Mouse (Mus musculus): ENCODE measurements around the gene Trio. TPM values are rescaled to one million over a fixed set of nuclear protein-coding genes. Genes with fewer than 3 reads are reported as not detected.
"Not testable (repeated sequence)": the region's sequence is repeated elsewhere in the genome, so short reads cannot be mapped to it uniquely, and the experiment has no call there.

Trio gene
- total RNA-seq, 2 experiments from 2014 or later, result 266 to 349 TPM

DNA sequence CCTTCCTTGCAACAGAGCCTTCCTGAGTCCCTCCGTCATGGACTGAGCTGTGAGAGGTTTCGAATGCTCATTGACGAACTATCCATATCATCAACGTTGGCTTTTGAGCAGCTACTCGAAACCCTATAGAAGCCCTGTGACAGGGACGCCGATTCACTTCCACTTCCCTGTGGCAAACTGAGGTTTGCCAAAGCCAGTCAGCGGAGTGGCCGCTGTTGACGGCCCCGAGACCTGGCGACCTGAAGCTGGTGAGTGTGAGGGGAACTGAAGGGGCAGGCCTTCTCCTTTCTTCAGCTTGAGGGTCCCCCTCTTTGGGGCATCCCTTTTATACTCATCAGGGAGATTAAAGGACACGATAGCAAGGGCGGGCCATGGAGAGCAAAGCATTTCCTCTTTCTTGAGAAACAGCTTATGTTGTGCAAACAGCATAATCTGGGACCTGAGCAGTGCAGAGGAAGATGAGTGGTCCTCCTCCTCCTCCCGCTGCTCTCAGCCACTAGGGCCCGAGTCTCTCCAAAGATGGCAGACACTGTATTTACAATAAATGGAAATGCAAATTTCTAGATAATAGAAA, 151.8 kb downstream of the Trio start:
- DNase-seq, result no peak

DNA sequence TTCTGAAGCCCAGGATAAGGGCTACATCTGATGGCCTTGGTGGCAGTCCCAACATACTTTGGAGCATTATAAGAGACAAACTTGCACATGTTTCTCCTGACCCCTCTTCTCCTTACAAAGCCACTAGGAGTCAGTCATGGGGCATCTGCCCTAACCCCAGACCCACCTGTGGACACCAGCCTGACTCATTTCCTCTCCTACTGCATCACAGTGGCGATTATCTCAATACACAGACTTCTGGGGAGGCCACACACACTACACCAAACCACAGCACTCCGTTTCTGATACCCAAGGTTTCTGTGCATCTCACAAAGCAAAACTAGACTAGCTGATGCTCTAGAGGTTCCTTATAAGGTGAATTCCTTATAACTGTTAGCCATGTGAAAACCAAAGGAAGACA, 153.4 kb downstream of the Trio start:
- DNase-seq, result no peak

DNA sequence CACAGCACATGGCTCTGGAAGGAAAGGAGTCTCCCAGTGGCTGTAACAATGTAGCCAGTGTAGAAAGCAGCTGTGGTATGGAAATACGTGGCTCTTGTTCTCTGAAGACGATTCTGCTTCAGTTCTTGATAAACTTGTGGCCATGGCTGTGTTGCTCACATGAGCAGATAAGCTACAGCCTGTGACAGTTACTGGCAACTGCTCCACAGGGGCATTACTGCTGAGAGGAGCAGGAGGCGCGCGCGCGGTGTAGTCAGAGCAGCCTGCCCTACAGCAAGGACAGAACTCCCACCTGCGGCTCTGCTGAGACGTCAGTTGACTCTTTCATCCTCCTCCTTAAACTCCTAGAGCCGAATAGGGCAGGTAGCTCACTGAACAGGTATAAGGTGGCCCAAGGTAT, 153.9 kb downstream of the Trio start:
- DNase-seq, result no peak

DNA sequence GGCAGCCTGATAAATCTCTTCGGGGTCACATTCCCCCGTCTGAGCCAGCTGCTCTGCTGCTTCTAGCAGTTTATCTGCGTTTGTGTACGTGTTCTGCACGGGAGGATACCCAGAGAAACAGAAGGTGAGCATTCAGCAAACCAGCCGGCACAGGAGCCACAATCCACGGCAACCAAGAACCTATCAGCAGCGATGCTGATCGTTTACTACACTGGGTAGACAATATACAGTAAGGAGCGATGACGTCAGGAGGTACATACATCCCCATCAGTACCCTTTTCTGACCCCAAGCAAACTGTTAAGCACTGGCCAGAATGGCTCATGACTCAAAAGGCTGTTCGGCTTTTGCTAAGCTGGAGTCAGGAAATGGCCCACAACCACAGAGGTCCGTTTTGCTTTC, 154.4 kb downstream of the Trio start:
- no peak for DNase-seq

DNA sequence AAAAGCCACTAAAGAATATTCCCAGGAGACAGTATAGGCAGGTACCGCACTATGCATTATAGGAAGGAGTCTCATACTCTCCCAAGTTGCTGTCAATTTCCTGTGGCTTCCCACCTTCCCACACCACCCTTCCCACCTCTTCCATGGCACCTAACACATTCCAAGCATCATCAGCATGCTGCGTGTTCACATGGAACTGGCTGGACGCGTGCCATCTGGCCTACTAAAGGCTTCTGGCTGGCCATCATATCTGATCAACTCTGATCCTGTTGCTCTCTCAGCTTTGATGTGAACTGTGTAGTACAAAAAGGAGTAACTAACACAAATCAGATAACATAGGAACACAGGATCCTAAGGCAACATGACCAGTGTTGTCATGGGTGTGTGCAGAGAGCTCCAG, 156.6 kb downstream of the Trio start:
- no peak for DNase-seq

DNA sequence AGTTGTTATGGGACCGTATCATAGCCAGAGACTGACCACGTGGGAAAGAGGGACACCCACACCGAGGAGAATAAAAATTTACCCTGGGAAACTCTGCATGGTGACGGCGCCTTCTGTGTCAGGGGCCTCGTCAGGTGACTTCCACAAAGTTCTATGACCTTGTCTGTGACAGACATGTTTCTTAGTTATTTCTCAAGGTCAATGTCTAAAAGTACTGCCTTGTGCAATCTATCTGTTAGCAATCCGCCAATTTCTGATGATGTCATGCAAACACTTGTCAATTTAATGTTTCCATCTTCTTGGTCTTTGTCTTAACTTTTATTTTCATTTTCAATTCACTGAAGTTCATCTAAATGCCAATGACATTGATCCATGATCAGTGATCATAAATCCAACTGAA, 157.8 kb downstream of the Trio start:
- DNase-seq, result no peak

DNA sequence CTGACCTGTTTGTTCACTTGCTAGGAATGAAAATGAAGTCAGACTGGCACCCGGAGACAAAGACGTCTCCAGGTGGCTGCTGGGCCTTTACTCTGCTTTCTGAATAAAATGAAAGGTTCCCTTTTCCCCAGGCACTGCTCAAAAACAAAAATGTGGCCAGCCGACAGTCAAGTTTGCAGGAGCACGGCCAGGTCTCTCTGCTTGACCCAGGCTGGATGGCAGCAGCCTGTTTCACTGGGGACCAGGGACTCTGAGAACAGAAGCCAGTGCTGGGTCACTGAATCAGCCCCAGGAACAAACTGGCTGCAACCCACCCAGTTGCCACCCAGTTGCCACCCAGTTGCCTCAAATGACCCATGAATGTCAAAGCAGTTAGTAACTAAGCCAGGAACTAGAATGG, 159.2 kb downstream of the Trio start:
- no peak for DNase-seq

DNA sequence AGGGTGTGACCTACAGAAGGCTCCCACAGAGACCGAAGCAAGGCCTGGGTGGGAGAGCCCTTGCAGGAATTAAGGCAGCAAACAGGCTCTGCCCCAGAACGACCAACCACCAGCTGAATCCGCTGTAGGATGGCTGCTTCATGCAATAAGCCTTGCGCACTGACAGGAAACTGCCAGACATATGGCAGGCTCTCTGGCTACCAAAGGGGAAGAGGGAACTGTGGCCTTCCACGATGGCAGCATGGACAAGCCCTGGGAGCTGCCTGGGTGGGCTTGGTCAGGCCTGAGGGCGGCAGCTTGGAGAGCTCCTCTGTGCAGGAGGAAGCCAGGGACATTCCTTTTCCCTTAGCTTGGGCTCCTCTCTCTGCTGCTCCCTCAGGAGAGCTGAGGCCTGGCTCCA, 159.6 kb downstream of the Trio start:
- no peak for DNase-seq

DNA sequence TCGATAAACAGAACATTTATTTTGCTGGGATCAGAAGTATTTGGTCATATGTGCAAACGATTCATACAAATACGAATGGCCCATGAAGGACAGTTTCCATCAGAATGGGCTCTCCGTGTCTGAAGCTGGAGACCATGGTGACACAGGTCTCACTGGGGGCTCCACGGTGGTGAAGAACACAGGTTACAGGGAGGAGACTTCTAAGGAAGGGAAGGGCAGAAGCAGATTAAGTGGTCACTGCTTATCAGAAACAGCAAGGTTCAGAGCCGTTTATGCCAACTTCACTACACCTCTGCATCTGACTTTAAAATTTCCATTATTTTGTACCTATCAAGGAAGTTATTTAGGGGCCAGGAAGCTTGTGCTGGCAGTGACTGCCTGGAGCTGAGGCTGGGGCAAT, 161.3 kb downstream of the Trio start:
- DNase-seq, result no peak

DNA sequence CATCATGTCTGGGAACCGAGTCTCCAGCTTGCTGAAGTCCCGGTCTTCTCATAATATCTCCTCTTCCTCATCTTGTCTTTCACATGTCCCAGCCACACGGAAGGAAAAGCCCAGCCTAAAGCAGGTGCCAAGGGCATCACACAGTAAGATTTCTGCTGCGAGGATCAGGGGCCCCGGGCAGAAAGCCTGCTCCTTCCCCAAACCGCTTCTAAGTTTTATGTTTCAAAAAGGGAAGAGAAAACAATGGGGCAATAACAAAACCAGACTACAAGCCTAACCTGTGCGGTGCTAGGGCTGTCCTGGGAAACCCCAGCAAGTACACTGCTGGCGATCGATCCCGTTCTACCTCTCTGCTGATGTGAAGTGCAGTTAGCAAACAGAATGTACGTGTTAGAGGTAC, 162.7 kb downstream of the Trio start:
- DNase-seq, result no peak

DNA sequence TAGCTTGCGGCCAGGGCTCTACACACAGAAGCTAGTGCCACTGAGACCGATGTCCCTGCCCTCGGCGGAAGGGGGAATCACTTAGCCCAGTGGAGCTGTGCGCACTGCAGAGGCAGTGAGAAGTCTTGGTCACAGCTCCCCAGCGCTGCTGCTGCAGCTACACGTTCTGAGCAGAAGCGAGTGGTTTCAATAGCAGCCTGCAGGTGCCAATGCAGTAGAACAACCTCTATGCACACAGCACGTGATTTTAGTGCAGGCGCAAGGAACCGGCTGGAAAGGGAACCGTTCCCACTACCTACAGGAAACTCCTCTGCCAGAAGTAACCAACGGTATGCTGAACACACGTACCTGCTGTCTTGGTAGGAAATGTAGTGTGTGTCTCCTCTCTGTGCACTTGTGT, 165.2 kb downstream of the Trio start:
- no peak for DNase-seq

DNA sequence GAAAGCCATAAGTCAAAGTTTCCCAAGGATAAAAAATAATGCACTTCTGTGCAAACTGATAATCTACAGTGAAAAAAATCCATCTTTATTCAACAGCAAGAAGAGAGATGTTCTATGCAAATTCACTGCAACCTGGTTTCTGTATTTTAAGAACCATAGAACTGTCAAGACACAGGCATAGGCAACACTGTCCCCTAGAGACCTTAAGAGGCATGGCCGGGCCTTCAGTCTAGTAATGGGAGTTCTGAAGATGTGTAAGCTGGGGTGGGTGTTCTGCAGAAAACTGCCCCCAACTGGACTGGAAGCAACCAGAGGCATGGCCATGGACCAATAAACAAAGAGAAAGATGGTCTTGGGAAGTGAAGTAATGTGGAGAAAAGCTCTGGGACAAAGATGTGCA, 166.1 kb downstream of the Trio start:
- no peak for DNase-seq

DNA sequence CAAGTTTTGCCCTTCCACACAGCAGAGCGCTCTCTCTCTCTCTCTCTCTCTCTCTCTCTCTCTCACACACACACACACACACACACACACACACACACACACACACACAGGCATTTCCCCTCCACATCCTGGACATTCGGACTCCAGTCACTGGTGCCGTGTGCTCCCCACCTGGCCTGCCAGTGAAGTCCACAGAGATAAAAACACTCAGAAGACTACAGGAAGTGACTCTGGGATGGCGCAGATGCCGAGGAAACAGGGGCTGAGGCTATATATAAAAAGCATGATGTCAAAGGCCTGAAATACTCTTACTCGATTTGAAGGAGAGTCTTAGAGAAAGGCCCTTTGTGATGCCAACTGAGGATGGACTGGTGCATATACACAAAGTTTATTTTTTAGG, 166.5 kb downstream of the Trio start:
- DNase-seq, result no peak

DNA sequence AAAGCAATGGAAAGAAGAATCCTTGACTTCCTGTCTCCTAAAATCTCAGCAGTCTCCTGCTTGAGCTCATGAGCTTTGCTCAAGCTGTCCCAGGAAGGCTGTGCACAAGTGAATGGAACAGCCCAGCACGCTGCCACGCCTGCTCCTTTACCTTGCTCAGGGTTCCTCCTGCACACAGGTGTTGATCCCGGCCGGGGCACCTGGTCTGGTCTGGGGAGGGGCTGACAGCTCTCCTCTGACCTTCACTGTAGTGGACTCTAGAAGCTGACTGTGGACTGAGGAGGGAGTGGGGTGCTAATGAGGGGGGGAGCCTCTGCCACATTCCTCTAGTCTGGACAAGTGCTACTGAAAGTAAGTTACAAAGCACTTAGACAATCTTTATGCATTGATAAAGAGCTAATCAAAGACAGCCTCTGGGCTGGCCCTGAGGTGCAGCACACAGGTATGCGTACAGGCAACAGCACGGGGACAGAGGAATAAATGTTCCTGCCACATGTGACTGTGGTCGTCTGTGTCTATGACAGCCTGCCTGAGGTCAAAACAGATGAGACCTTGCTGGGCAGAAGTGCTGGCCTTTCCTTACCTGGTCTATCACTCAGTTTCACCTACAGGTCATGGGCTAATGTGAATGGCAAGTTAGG, 167.3 kb downstream of the Trio start:
- no peak for DNase-seq

DNA sequence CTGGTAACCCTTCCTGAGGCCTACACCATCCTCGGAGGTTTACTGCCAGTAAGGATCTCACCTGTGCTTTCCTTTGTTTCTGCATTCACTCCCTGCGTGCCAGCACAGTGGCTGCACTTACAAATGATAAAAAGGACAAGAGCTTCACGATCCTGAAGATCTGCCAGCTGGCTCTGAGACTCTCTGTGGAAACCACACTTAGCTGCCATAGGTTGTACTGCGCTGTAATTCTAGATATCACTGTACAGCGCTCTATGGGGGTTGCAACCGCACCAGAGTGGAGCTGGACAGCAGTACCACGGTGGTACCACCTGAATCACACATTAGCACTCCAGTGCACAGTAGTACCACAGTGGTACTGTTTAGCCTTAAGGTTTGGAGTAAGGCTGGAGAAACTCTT, 168.4 kb downstream of the Trio start:
- no peak for DNase-seq

DNA sequence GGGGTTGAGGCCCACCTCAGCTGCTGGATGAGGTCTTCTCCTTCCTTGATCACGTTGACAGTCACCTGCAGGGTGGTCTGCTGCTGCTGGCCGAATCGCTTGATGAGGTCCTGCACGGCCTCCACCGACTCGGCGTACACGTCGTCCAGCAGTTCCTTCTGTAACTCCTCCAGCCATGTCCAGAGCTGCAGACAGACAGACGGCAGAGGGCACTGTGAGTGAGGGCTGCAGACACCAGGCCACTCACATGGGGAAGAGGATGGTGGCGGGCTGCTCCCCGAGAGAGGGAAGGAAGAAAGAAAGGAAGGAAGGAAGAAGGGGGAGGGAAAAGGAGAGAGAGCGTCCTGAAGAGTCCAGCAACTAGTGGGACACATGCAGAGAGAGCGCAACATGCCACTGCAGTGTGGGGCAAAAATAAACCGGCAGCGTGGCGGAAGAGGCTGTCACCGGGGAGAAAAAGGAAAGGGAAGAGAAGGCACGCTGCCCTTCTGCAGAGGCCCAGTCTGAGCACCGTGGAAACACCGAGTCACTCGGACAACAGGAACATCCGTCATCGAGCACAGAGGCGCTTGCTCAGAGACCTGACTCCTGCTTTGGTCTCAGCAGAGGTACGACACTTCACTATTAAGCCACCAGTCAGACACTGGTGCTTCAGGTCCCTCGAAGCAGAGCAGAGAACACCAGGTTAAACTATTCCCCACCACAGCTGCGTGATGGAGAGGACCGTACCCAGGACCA, 169.4 kb downstream of the Trio start:
- DNase-seq, result no peak

DNA sequence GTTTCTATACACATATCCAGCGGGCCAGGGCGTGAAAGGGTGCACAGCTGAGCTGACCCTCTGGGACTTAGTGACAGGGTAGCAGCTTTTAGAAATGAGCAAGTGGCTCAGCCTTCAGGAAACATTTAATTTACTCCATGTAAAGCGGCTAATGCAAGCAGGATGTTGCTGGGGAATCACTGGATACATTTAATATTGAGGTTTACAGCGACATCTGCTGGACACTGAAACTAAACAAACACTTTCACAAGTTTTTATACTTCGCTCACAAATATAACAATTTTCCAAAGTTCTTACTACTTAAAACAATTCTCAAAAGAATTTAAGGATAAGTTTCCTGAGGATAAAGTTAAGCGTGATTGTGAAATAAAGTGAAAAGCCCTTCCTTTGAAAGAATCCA, 174.3 kb downstream of the Trio start:
- DNase-seq, result no peak

DNA sequence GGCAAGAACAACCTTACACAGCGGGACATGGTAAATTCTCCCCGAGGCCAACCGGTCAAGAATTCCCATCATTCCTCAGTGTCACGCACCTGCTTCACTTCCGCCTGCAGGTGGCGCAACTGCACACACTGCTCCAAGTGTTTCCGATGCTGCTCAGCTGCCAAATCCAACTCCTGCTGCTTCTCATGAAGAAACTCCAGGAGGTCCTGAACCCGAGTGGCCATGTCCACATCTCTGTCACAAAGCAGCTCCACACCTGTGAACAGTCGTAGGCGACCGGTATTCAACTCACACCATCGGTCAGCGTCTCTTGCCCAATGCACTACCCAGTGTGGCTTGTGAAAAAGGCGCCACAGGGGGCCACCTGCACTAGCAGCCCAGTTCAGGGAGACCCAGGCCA, 174.7 kb downstream of the Trio start:
- DNase-seq, result no peak

DNA sequence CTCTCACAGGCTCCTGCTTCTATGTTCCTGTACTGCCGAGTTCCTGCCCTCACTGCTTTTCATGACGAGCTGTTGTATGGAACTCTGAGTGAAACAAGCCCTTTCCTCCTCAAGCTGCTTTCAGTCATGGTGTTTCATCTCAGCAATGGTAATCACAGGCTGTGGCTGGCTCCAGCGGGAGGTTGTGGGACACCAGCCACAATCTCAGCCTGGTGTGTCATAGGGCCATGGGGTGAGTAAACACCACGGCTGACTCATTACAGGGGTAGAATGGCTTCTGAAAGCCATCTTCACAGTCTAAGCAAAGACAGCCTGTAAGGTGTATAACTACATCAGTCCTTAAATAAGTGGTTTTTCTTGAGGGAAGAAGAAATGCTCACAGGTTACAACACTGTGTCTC, 175.7 kb downstream of the Trio start:
- no peak for DNase-seq

DNA sequence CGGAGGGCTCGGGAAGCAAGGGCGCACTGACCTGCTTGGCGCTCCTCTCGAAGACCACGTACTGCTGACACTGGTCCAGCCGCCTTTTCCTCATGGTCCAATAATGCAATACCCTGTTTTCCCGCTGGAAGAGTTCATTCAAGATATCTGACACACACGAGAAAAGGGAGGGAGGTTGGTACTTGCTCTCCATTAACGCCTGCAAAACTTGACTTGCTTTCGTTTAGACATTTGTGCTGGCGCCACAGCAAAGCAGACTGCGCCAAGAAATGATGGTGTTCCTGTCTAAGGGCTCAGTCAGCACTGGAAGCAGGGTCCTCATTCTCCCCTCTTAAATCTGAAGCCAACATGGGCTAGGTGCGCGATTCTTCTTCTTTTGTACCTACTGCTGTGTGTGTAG, 184.0 kb downstream of the Trio start:
- no peak for DNase-seq

DNA sequence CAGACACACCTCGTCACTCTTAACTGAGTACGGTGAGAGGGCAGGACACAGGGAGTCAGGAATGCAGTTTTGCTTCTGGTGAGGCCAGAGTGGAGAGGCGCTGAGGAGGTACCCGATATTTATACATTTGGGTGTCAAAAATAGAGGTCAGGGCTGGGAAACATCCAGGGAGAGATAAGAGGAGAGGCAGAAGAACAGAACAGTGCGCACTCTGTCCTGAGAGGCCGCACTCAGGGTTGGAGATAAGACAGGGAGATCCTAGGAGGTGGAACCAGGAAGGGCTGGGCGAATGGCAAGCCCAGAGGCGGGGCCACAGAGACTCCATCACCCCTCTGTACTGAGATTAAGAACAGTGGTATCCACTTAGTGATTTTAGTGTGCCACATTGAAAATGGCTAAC, 185.1 kb downstream of the Trio start:
- DNase-seq, result no peak

DNA sequence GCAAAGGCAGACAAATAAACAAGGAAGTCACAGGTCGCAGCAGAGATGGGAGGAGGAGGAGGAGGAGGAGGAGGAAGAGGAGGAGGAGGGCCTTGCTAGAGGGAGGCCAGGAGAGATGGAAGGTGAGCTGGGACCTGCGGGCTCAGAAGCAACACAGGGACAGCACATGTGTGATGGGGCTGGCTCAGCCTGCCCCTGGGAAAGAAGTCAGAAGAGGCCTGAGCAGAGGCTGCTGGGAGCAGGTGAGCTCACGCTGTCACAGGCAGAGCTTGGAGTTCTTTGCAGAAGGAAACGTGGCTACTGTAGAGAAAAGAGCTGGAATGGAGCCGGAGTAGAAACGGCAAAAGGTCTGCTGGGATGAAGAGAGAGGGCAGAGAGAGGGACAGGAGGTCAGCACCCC, 185.5 kb downstream of the Trio start:
- DNase-seq, result no peak

DNA sequence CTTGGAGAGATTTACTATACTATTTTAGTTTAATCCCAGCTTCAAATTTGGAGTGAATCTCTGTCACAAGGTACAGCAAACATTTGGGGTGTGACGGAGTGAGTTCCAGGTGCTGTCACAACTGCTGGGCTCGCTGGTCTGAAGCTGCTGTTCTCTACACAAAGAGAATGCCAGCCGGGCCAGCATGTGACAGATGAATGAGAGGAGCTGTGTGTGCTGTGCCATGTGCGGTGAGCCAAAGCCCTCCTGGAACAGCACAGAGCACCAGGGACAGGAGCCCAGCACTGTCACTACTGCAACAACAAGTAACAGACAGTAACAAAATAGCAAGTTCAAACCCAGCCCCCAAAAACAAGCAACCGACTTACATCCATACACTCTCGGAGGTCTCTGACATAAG, 194.0 kb downstream of the Trio start:
- DNase-seq, result peak in 1 of 2 experiments; percentile 68

DNA sequence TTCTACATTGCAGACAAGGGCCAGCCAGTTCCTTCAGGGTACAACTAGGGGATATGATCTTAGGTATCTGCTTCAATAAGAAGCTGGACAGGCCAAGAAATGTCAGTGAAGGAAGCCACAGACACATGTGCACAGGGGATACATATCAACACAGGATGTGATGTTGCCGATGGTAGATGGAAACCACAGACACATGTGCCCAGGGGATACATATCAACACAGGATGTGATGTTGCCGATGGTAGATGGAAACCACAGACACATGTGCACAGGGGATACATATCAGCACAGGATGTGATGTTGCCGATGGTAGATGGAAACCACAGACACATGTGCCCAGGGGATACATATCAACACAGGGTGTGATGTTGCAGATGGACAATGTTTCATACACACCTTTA, 197.8 kb downstream of the Trio start:
- DNase-seq, result not testable (repeated sequence)
